Mouse (Mus musculus): Measurements from ENCODE around the gene Wnt11. TPM values are rescaled to one million over a fixed set of nuclear protein-coding genes. Genes with fewer than 3 reads are reported as not detected.

Wnt11 gene
- 8.1 and 10.1 TPM in 2 replicates for polyA plus RNA-seq (2012; rRNA removed)

DNA sequence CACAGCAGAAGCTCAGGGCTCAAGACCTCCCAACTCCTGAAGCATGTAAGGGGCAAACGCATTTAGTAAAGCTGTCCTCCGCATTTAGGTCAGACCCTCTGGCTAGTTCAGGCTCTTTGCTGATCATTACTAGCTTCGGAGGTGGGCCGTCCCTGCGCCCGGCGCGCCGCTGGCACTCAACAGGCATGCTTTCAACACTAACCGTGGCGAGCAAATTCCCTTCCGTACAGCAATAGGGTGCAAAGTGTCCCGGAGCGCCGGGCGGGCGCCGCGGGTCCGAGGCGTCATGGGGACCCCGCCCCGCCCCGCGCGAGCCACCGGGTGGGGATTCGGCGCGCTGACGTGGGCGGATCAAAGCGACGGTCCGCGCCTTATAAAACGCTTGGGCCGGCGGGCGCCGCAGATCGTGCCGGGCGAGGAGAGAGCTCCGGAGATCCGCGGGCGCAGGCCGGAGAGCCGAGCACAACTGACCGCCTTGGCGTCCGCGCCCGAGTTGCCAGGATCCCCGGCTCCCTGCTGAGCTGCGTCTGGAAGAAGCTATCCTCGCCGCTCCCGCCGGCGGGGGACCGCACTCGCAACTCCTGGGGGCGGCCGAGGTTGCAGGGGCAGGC, at the start of gene Wnt11:
Wnt11 (plus strand) TSS at position 402 of the 611 bp plus-strand sequence.
- no peaks in the 10 kb centered on the region; the same call in 1 of the 2 replicates for H3K4me1 ChIP-seq (ENCODE audit: control insufficient read depth, insufficient read depth, low read length)
- WGBS: under 1% methylated on average over 66 of the region's 66 CpGs
- H3K4me3 ChIP-seq (ENCODE audit: insufficient read depth, low read depth, low read length): peak within 1 kb of the TSS; percentile 28
- no peak within 1 kb of the TSS for H3K27ac ChIP-seq (ENCODE audit: insufficient read depth, low read depth, low read length)
- no peak for TF ChIP-seq CTCF (conservative IDR thresholded peaks at IDR 0.05; ENCODE audit: insufficient read depth, insufficient read length, low read depth, low read length)
- TF ChIP-seq POLR2A (IDR thresholded peaks at IDR 0.05; ENCODE audit: low read depth, low read length): no peak
- H3K36me3 ChIP-seq (ENCODE audit: control insufficient read depth, insufficient read depth, low read length): no peaks in the 10 kb centered on the region
- peak; percentile 25 for DNase-seq
- 0 out of 2 replicates have a peak, but pooled peaks cover 2% of the 10 kb centered on the region for H3K27me3 ChIP-seq (replicated peaks; ENCODE audit: control insufficient read depth, insufficient read depth, low read length)

- Histone ChIP-seq H3K4me3 (ENCODE audit: insufficient read depth, low read depth, low read length) (no peak overlapping the region), H3K27me3 (replicated peaks; ENCODE audit: control insufficient read depth, insufficient read depth, low read length) (no peaks in the 10 kb centered on the region), H3K36me3 (ENCODE audit: control insufficient read depth, insufficient read depth, low read length) (no peaks in the 10 kb centered on the region), H3K27ac (ENCODE audit: insufficient read depth, low read depth, low read length) (no peak overlapping the region), H3K4me1 (ENCODE audit: control insufficient read depth, insufficient read depth, low read length) (peaks cover 3% of the 10 kb centered on the region; the same call in 1 of the 2 replicates)
- DNase-seq: peak; percentile 15
- TF ChIP-seq CTCF (conservative IDR thresholded peaks at IDR 0.05; ENCODE audit: insufficient read depth, insufficient read length, low read depth, low read length) (no peak), POLR2A (IDR thresholded peaks at IDR 0.05; ENCODE audit: low read depth, low read length) (no peak)
- WGBS: 33% methylated on average over 11 of the region's 11 CpGs
Observed at GRCm38 (mm10) chr7:98786792-98787612, 47.9 kb upstream of the Wnt11 start.

DNA sequence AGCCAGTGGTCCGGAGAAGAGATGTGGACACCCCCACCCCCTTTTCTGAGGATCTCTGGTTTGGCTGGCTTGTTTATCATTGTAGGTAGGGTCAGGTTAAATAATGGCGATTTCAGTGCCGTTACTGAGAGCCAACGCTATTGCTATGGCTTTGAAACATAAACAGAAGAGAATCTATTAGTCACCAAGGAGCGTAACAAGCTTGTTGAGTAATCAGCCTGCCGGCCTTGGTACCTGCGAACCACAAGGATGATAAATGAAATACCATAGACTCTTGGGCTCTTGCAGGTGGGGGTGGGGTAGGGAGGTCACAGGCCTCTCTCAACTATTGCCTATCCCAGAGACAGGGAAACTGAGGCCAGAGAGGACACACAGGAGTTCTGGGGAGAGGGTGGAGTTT, 46.2 kb upstream of the Wnt11 start:
- Histone ChIP-seq H3K36me3 (ENCODE audit: control insufficient read depth, insufficient read depth, low read length) (no peaks in the 10 kb centered on the region), H3K4me1 (ENCODE audit: control insufficient read depth, insufficient read depth, low read length) (peaks cover 3% of the 10 kb centered on the region; the same call in 1 of the 2 replicates), H3K4me3 (ENCODE audit: insufficient read depth, low read depth, low read length) (no peak overlapping the region), H3K27ac (ENCODE audit: insufficient read depth, low read depth, low read length) (no peak overlapping the region), H3K27me3 (replicated peaks; ENCODE audit: control insufficient read depth, insufficient read depth, low read length) (no peaks in the 10 kb centered on the region)
- DNase-seq: no peak
- 73% methylated on average over 7 of the region's 7 CpGs for WGBS
- no peak for TF ChIP-seq POLR2A (IDR thresholded peaks at IDR 0.05; ENCODE audit: low read depth, low read length)
- no peak for TF ChIP-seq CTCF (conservative IDR thresholded peaks at IDR 0.05; ENCODE audit: insufficient read depth, insufficient read length, low read depth, low read length)

GRCm38 (mm10) chr7:98789121-98789520, 45.8 kb upstream of the Wnt11 start:
- H3K4me1 ChIP-seq (ENCODE audit: control insufficient read depth, insufficient read depth, low read length): peaks cover under 1% of the 10 kb centered on the region
- no peak for DNase-seq
- 82% methylated on average over 4 of the region's 4 CpGs for WGBS
- H3K36me3 ChIP-seq (ENCODE audit: control insufficient read depth, insufficient read depth, low read length): no peaks in the 10 kb centered on the region
- H3K27me3 ChIP-seq (replicated peaks; ENCODE audit: control insufficient read depth, insufficient read depth, low read length): no peaks in the 10 kb centered on the region
- no peak overlapping the region for H3K27ac ChIP-seq (ENCODE audit: insufficient read depth, low read depth, low read length)
- H3K4me3 ChIP-seq (ENCODE audit: insufficient read depth, low read depth, low read length): no peak overlapping the region
- no peak for TF ChIP-seq POLR2A (IDR thresholded peaks at IDR 0.05; ENCODE audit: low read depth, low read length)
- no peak for TF ChIP-seq CTCF (conservative IDR thresholded peaks at IDR 0.05; ENCODE audit: insufficient read depth, insufficient read length, low read depth, low read length)

GRCm38 (mm10) chr7:98791864-98792263, 43.0 kb upstream of the Wnt11 start:
- Histone ChIP-seq H3K27ac (ENCODE audit: insufficient read depth, low read depth, low read length) (no peak overlapping the region), H3K27me3 (replicated peaks; ENCODE audit: control insufficient read depth, insufficient read depth, low read length) (no peaks in the 10 kb centered on the region), H3K4me1 (ENCODE audit: control insufficient read depth, insufficient read depth, low read length) (no peaks in the 10 kb centered on the region; the same call in 1 of the 2 replicates), H3K36me3 (ENCODE audit: control insufficient read depth, insufficient read depth, low read length) (no peaks in the 10 kb centered on the region), H3K4me3 (ENCODE audit: insufficient read depth, low read depth, low read length) (no peak overlapping the region)
- no peak for DNase-seq
- WGBS: 88% methylated on average over 5 of the region's 5 CpGs
- TF ChIP-seq CTCF (conservative IDR thresholded peaks at IDR 0.05; ENCODE audit: insufficient read depth, insufficient read length, low read depth, low read length): no peak
- no peak for TF ChIP-seq POLR2A (IDR thresholded peaks at IDR 0.05; ENCODE audit: low read depth, low read length)

DNA sequence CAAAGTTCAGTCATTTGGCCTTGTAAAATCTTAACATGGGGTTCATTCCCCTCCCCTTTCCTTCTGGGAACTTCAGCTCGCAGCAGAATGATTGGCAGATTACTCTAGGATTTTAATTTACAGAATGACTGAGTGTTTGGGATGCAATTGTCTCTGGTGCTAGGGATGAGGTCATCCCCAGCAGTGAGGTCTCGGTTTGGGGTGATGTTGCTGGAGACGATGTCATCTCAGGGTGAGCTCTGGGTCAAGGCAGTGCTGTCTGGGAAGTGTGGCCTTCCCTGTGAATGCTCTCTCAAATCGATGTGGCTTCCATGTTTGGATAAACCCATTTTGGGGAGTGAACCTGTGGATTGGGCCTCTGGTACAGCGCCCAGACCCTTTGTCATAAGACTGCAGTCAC, 41.1 kb upstream of the Wnt11 start:
- no peaks in the 10 kb centered on the region; the same call in 1 of the 2 replicates for H3K4me1 ChIP-seq (ENCODE audit: control insufficient read depth, insufficient read depth, low read length)
- no peak for TF ChIP-seq CTCF (conservative IDR thresholded peaks at IDR 0.05; ENCODE audit: insufficient read depth, insufficient read length, low read depth, low read length)
- TF ChIP-seq POLR2A (IDR thresholded peaks at IDR 0.05; ENCODE audit: low read depth, low read length): no peak
- WGBS: 68% methylated on average over 5 of the region's 5 CpGs
- no peaks in the 10 kb centered on the region for H3K36me3 ChIP-seq (ENCODE audit: control insufficient read depth, insufficient read depth, low read length)
- no peak overlapping the region for H3K4me3 ChIP-seq (ENCODE audit: insufficient read depth, low read depth, low read length)
- peak; percentile 30 for DNase-seq
- no peak overlapping the region for H3K27ac ChIP-seq (ENCODE audit: insufficient read depth, low read depth, low read length)
- H3K27me3 ChIP-seq (replicated peaks; ENCODE audit: control insufficient read depth, insufficient read depth, low read length): no peaks in the 10 kb centered on the region

DNA sequence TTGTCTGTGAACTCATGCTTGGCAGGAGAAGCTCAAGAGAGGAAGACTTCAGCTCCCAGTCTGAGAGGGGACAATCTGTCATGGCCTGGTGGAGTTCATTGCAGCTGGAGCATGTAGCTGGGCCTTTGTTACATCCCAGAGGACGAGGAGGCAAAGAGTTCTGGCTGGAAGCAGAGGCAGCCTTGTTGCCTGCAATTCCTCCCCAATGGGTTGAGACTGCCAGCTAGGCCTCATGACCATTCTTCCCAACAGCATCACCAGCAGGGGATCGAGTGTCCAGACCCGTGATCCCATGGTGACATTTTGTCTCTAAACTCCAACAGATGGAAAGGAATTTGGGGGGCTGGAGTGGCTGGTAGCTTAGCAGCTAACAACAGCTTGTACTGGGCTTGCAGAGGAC, 40.5 kb upstream of the Wnt11 start:
- Histone ChIP-seq H3K36me3 (ENCODE audit: control insufficient read depth, insufficient read depth, low read length) (no peaks in the 10 kb centered on the region), H3K4me1 (ENCODE audit: control insufficient read depth, insufficient read depth, low read length) (no peaks in the 10 kb centered on the region; the same call in 1 of the 2 replicates), H3K4me3 (ENCODE audit: insufficient read depth, low read depth, low read length) (no peak overlapping the region), H3K27me3 (replicated peaks; ENCODE audit: control insufficient read depth, insufficient read depth, low read length) (no peaks in the 10 kb centered on the region), H3K27ac (ENCODE audit: insufficient read depth, low read depth, low read length) (no peak overlapping the region)
- 80% methylated on average over 3 of the region's 3 CpGs for WGBS
- DNase-seq: no peak
- TF ChIP-seq POLR2A (IDR thresholded peaks at IDR 0.05; ENCODE audit: low read depth, low read length) (no peak), CTCF (conservative IDR thresholded peaks at IDR 0.05; ENCODE audit: insufficient read depth, insufficient read length, low read depth, low read length) (no peak)

All from kidney, adult 2 months (tissue).